In the genomic region with DNA sequence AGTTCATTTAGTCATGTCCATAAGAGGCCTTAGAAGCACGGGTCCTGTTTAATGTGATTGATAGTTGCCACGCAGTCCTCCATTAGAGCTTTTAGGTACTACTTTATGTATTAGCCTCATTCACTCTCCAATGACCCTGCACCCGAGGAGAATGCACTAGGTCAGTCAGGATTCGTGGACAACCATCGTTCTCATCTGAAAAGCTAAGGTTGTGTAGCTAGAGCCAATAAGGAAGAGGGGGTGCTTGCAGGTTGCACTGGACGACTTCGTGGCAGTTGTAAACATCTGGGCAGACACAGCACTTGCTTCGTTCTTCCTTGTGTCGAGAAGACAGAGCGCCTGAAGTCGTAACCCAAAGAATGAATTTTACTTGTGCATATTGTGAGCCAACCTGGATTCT, we compare ENCODE assay signal across 1 mouse cellular context.
A peak's percentile ranks its signal among the peaks of the same experiment; 100 is the strongest.
TF ChIP-seq lines count a peak whose summit lies in the region.

No protein-coding gene starts in this region.

TF ChIP-seq in MEL, 35 proteins besides CTCF, POLR2A, EP300 and RAD21 (continued from another document):
- TF ChIP-seq ZMIZ1 (IDR thresholded peaks at IDR 0.05; ENCODE audit: low read depth, low read length) (no peak), USF2 (IDR thresholded peaks at IDR 0.05; ENCODE audit: borderline replicate concordance in 1 of 2, insufficient read depth in 1 of 2, low read depth in 1 of 2, low read length in 2 of 2) (no peak), POLR2AphosphoS2 (IDR thresholded peaks at IDR 0.05; ENCODE audit: low read length) (no peak), TAL1 (IDR thresholded peaks at IDR 0.05; ENCODE audit: low read length) (no peak), ZKSCAN1 (IDR thresholded peaks at IDR 0.05; ENCODE audit: low read depth, low read length) (no peak), ZC3H11A (IDR thresholded peaks at IDR 0.05; ENCODE audit: low read depth, low read length) (no peak), HCFC1 (IDR thresholded peaks at IDR 0.05; ENCODE audit: low read depth, low read length) (no peak), RCOR1 (IDR thresholded peaks at IDR 0.05; ENCODE audit: low read depth, low read length) (no peak), POLR2AphosphoS5 (IDR thresholded peaks at IDR 0.05; ENCODE audit: borderline replicate concordance, low read depth, low read length) (no peak), MYB (IDR thresholded peaks at IDR 0.05; ENCODE audit: low read depth, low read length) (no peak), ETS1 (IDR thresholded peaks at IDR 0.05; ENCODE audit: low read depth, low read length) (no peak; the same call in 1 of the 2 replicates), JUND (IDR thresholded peaks at IDR 0.05; ENCODE audit: low read depth, low read length) (no peak), MYC (IDR thresholded peaks at IDR 0.05; ENCODE audit: low read depth, low read length) (no peak), GATA1 (IDR thresholded peaks at IDR 0.05; ENCODE audit: low read depth, low read length) (no peak), UBTF (IDR thresholded peaks at IDR 0.05; ENCODE audit: borderline replicate concordance, insufficient read depth, low read depth, low read length) (no peak), ZNF384 (IDR thresholded peaks at IDR 0.05; ENCODE audit: low read depth, low read length) (no peak), BHLHE40 (IDR thresholded peaks at IDR 0.05; ENCODE audit: borderline replicate concordance, low read depth, low read length) (0 out of 2 replicates have a peak, but pooled peaks have one; percentile 2), NRF1 (IDR thresholded peaks at IDR 0.05; ENCODE audit: insufficient read depth, low read depth, low read length, poor library complexity, severe bottlenecking) (no peak), GABPA (IDR thresholded peaks at IDR 0.05; ENCODE audit: low read depth, low read length) (no peak), MAFK (IDR thresholded peaks at IDR 0.05; ENCODE audit: borderline replicate concordance, low read depth, low read length) (no peak)
